Mouse (Mus musculus): ENCODE data around the gene Midn.

DNA sequence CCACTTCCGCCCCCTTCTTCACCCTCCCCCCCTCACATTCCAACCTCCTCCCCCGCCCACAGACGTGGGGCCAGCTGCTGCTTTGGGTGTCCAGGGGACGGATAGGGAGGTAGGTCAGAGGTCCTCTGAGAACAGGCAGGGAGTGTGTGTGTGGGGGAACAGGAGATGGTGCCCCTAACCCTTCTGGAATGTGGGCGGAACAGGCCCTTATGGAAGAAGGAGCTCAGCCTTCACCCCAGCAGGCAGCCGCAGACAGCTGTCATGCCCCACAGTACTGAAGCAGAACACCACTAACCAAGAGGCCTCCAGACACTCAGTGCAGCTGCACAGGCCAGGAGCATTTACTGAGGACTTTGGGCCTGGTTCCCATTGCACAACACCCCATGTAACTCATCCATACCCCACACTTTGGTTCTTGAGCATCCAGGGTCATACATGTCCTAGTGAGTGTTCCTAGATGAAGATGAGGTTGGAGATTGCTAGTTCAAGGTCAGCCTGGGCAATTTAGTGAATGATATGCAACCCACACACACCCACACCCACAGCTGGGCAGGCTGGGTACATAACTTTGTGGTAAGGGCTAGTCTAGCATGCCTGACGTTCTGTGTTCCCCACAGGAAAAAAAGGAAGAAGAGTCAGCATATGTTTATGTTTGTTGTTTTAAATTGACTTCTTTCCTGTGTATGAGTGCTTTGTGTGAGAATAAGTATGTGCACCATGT, 13.6 kb downstream of the Midn start:
- TF ChIP-seq POLR2A (IDR thresholded peaks at IDR 0.05; ENCODE audit: low read depth, low read length) = no peak
- TF ChIP-seq CTCF (IDR thresholded peaks at IDR 0.05; ENCODE audit: extremely low read depth, insufficient read length, insufficient replicate concordance, low read depth, low read length) = no peak
